Mouse (Mus musculus): ENCODE measurements around the gene Pde6h. TPM values are rescaled to one million over a fixed set of nuclear protein-coding genes. Genes with fewer than 3 reads are reported as not detected.
A peak's percentile ranks its signal among the peaks of the same experiment; 100 is the strongest.

The Pde6h gene
- polyA plus RNA-seq, 1 experiment from 2014 or later: not detected

DNA sequence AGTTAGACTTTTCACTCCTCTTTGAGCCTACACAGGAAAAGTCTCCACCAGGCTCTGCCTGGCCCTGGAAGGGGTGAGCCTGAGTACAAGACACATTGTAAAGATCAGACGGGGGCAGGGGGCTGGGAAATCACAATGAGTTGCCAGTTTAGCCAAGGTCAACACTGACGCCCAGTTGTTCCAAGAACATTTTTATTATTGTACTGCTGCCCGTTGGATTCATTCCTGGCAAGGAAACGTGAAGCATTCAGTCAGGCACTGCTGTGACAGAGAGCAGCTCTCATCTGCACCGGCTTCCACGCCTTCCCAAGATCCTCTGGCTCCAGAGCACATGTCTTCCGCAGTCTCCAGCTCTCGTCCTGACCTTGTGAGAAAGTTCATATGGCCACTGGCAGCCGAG, 35.8 kb upstream of the Pde6h start:
- no peaks in the 10 kb centered on the region for H3K36me3 ChIP-seq (ENCODE audit: insufficient read depth)
- no peaks in the 10 kb centered on the region for H3K27me3 ChIP-seq (ENCODE audit: insufficient read depth, low read length)
- WGBS: 35% methylated on average over 9 of the region's 9 CpGs
- DNase-seq (peak; percentile 84), ATAC-seq (ENCODE audit: insufficient read depth) (peak; percentile 87)
- H3K27ac ChIP-seq (ENCODE audit: low read depth): peak overlapping the region; percentile 68
- no peak overlapping the region for H3K9ac ChIP-seq
- no peaks in the 10 kb centered on the region for H3K9me3 ChIP-seq (ENCODE audit: low read depth, low read length)
- no peak for TF ChIP-seq CTCF (IDR thresholded peaks at IDR 0.05; ENCODE audit: low read depth)
- no peak overlapping the region for H3K4me3 ChIP-seq (ENCODE audit: low read depth, low read length)
- no peak overlapping the region for H3K4me2 ChIP-seq
- H3K4me1 ChIP-seq (ENCODE audit: insufficient read depth): no peaks in the 10 kb centered on the region

DNA sequence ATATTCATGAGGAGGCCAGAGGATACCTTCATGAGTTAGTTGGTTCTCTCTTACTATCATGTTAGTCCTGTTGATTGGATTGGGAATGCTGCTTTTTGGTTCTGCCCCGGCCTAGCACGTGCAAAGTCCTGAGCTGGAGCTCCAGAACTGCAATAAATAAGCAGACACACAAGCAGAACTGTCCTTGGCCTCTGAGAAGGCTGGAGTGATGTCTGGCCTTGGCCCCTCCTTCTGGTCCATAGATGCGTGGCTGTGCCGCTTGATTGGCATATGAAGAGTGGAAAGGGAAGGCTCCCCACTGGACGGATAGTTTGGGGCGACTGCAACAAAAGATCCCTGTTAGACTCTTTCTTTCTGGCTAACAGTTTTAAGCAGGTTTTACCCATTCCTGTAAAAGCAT, 34.6 kb upstream of the Pde6h start:
- Histone ChIP-seq H3K36me3 (ENCODE audit: insufficient read depth) (no peaks in the 10 kb centered on the region), H3K4me1 (ENCODE audit: insufficient read depth) (0 out of 2 replicates have a peak, but pooled peaks cover 3% of the 10 kb centered on the region), H3K9me3 (ENCODE audit: low read depth, low read length) (no peaks in the 10 kb centered on the region), H3K27me3 (ENCODE audit: insufficient read depth, low read length) (no peaks in the 10 kb centered on the region), H3K4me2 (no peak overlapping the region), H3K9ac (no peak overlapping the region), H3K27ac (ENCODE audit: low read depth) (peak overlapping the region; percentile 56; the same call in 1 of the 2 replicates), H3K4me3 (ENCODE audit: low read depth, low read length) (no peak overlapping the region)
- TF ChIP-seq CTCF (IDR thresholded peaks at IDR 0.05; ENCODE audit: low read depth): no peak
- ATAC-seq (ENCODE audit: insufficient read depth): no peak
- WGBS: 86% methylated on average over 6 of the region's 6 CpGs
- no peak for DNase-seq

DNA sequence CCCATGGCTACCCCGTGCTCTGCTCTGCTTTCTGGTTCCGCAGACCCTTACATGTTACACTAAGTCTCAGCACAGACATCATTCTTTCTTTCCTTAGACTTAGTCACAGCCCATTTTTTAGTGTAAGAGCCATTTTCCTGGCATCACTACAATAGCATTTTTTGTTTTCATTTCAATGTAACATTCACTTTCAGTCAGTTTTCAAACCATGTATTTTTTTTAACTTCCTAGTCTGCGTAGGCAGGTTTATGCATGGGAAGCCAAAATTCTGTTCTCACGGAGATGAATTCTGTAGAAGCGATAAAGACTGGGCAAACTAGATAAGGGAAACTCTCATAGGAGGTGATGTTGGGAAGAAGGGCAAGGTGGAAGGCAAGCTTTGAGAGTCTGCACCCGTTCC, 34.1 kb upstream of the Pde6h start:
- no peaks in the 10 kb centered on the region for H3K27me3 ChIP-seq (ENCODE audit: insufficient read depth, low read length)
- ATAC-seq (ENCODE audit: insufficient read depth) (no peak), DNase-seq (peak; percentile 52)
- no peak overlapping the region for H3K9ac ChIP-seq
- no peak for TF ChIP-seq CTCF (IDR thresholded peaks at IDR 0.05; ENCODE audit: low read depth)
- WGBS: 59% methylated on average over 6 of the region's 6 CpGs
- H3K4me2 ChIP-seq: no peak overlapping the region
- H3K4me3 ChIP-seq (ENCODE audit: low read depth, low read length): no peak overlapping the region
- H3K9me3 ChIP-seq (ENCODE audit: low read depth, low read length): no peaks in the 10 kb centered on the region
- H3K36me3 ChIP-seq (ENCODE audit: insufficient read depth): no peaks in the 10 kb centered on the region
- H3K27ac ChIP-seq (ENCODE audit: low read depth): peak overlapping the region; percentile 47; the same call in 1 of the 2 replicates
- 0 out of 2 replicates have a peak, but pooled peaks cover 6% of the 10 kb centered on the region for H3K4me1 ChIP-seq (ENCODE audit: insufficient read depth)

DNA sequence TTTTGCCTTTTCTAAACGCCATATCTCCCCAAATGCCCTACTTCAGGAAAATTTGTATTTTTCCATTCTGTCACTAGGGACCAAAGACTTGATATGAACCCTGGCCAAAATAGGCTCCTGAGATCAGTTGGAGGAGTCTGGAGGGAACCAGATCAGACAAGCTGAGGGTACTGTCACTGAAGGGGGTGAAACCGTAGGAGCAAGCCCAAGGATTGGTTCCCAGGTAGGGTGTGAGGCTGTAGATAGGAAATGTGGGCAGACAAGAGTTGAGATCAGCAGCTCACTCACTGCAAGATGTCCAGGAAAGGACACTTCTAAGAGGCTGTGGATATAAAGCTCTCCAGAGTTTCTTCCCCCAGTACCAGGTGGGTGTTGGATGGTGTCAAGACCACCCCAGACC, 31.6 kb upstream of the Pde6h start:
- Histone ChIP-seq H3K9me3 (ENCODE audit: low read depth, low read length) (no peaks in the 10 kb centered on the region), H3K27me3 (ENCODE audit: insufficient read depth, low read length) (no peaks in the 10 kb centered on the region), H3K4me2 (no peak overlapping the region), H3K27ac (ENCODE audit: low read depth) (no peak overlapping the region), H3K4me1 (ENCODE audit: insufficient read depth) (peaks cover 26% of the 10 kb centered on the region), H3K4me3 (ENCODE audit: low read depth, low read length) (no peak overlapping the region), H3K36me3 (ENCODE audit: insufficient read depth) (no peaks in the 10 kb centered on the region), H3K9ac (no peak overlapping the region)
- DNase-seq (no peak), ATAC-seq (ENCODE audit: insufficient read depth) (no peak)
- 84% methylated on average over 2 of the region's 2 CpGs for WGBS
- TF ChIP-seq CTCF (IDR thresholded peaks at IDR 0.05; ENCODE audit: low read depth): no peak

DNA sequence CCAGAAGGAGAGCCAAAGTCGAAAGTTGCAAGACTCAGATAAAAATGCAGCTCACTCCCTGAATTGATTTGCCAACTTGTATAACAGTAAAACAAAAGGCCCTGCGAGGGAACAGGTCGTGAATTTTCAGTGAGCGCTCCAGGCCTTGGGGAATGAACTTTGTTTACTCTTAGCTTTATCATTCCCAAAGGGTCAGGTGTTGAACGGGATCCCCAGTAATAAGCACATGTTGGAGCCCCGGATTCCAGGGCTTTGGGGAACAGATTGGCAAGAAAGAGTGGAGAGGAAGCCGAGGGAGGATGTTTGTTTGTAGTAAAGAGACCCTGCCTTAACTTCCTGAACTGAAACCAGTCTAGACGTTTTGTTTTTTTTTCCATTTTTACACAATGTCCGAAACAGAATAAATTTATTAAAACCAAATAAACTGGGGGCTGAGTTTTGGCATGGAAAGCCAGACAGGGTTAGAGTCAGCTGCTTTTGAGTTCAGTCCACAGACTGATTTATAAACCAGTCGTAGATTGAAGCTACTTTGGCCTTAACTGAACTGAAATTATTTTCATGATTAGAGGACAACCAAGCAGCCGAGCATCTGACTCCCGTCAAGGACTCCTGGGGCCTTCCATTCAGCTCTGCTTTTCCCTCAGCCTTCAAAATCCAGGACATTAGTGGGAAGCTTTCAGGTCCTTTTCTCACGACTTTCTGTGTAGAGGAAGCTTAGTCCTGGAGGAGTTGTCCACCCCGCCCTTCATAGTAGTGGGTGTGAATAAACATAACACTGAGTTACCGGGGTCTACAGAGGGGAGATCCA, 28.9 kb upstream of the Pde6h start:
- 21% methylated on average over 15 of the region's 15 CpGs for WGBS
- no peaks in the 10 kb centered on the region for H3K36me3 ChIP-seq (ENCODE audit: insufficient read depth)
- peaks cover 30% of the 10 kb centered on the region for H3K4me1 ChIP-seq (ENCODE audit: insufficient read depth)
- H3K27me3 ChIP-seq (ENCODE audit: insufficient read depth, low read length): no peaks in the 10 kb centered on the region
- H3K9ac ChIP-seq: peak overlapping the region; percentile 13; the same call in 1 of the 2 replicates
- no peak for ATAC-seq (ENCODE audit: insufficient read depth)
- H3K27ac ChIP-seq (ENCODE audit: low read depth): peak overlapping the region; percentile 78
- H3K9me3 ChIP-seq (ENCODE audit: low read depth, low read length): no peaks in the 10 kb centered on the region
- peak; percentile 72 for DNase-seq
- no peak for TF ChIP-seq CTCF (IDR thresholded peaks at IDR 0.05; ENCODE audit: low read depth)
- no peak overlapping the region for H3K4me3 ChIP-seq (ENCODE audit: low read depth, low read length)
- no peak overlapping the region for H3K4me2 ChIP-seq

DNA sequence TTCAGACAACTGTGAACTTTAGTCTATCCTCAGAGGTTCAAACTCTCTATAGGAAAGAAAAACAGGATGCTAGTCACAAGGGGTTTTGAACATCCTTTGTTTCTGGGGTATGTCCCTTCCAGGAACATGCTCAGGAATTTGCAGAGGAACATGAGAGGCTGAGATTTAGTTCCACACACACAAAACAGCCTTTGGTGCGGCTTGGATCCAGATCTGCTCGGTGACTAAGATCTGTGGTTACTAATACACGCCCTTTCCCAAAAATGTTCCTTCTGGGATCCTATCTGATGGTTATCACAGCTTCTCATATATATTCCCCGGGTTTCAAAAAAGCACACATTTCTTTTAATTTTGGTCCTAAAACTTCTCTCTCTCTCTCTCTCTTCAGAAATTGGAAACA, 25.8 kb upstream of the Pde6h start:
- H3K4me3 ChIP-seq (ENCODE audit: low read depth, low read length): no peak overlapping the region
- no peak overlapping the region for H3K9ac ChIP-seq
- H3K27me3 ChIP-seq (ENCODE audit: insufficient read depth, low read length): no peaks in the 10 kb centered on the region
- no peak for TF ChIP-seq CTCF (IDR thresholded peaks at IDR 0.05; ENCODE audit: low read depth)
- DNase-seq (peak; percentile 74), ATAC-seq (ENCODE audit: insufficient read depth) (peak; percentile 62)
- H3K4me1 ChIP-seq (ENCODE audit: insufficient read depth): peaks cover 33% of the 10 kb centered on the region
- peak overlapping the region; percentile 94 for H3K27ac ChIP-seq (ENCODE audit: low read depth)
- H3K9me3 ChIP-seq (ENCODE audit: low read depth, low read length): no peaks in the 10 kb centered on the region
- H3K36me3 ChIP-seq (ENCODE audit: insufficient read depth): no peaks in the 10 kb centered on the region
- 37% methylated on average over 4 of the region's 4 CpGs for whole genome bisulfite sequencing
- H3K4me2 ChIP-seq: no peak overlapping the region

DNA sequence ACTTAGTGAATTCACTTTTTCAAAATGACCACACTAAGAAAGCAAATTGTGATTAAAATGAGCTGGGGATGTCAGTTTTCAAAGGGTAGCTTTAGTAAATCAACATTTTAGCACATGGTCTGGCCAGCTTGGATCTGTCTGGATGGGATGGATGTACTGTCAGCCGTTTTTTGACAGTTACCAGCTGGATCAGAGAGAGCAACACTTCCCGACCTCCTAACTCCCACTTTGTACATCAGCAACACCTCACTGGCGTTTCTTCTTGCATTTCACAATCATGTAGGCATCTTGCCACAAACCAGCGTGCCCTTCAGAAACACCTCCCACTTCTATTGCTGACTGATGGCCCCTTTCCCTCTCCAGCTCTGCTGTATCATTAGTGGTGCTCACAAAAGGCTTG, 25.4 kb upstream of the Pde6h start:
- no peak for TF ChIP-seq CTCF (IDR thresholded peaks at IDR 0.05; ENCODE audit: low read depth)
- no peak overlapping the region for H3K9ac ChIP-seq
- H3K9me3 ChIP-seq (ENCODE audit: low read depth, low read length): no peaks in the 10 kb centered on the region
- H3K27ac ChIP-seq (ENCODE audit: low read depth): peak overlapping the region; percentile 94
- H3K36me3 ChIP-seq (ENCODE audit: insufficient read depth): no peaks in the 10 kb centered on the region
- H3K4me1 ChIP-seq (ENCODE audit: insufficient read depth): peaks cover 33% of the 10 kb centered on the region
- H3K4me2 ChIP-seq: no peak overlapping the region
- DNase-seq (peak; percentile 99), ATAC-seq (ENCODE audit: insufficient read depth) (peak; percentile 98)
- H3K4me3 ChIP-seq (ENCODE audit: low read depth, low read length): no peak overlapping the region
- WGBS: 20% methylated on average over 4 of the region's 4 CpGs
- H3K27me3 ChIP-seq (ENCODE audit: insufficient read depth, low read length): no peaks in the 10 kb centered on the region
